Mouse (Mus musculus): ENCODE data around the gene Grasp. TPM values are rescaled to one million over a fixed set of nuclear protein-coding genes. Genes with fewer than 3 reads are reported as not detected.

Grasp gene
- polyA plus RNA-seq, 1 experiment from 2014 or later: 1.1 TPM

DNA sequence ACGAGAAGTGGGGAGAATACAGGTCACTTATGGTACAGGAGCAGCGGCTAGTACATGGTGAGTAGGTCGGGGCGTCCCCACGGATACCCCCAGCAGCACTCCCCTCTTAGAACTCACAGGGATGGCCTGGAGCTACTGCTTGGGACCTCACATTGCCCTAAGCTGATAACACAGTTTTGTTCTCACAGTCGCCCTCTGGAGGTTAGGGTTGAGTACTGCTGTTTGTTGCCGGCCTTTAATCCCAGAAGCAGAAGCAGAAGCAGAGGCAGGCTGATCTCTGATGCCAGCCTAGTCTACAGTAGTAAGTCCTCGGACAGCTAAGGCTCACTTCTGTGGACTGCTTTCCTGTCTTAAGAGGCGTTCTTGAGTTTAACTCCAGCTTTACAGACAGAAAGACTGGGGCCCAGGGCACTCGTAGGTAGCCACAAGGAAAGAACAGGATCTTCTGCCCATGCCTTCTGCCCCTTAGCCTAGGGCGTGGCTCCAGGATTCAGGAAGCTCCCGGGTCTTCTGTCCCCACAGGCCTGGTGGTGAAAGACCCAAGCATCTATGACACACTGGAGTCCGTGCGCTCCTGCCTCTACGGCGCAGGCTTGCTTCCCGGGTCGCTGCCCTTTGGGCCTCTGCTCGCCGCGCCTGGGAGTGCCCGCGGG, 7.1 kb downstream of the Grasp start:
- no peak for ATAC-seq
- Histone ChIP-seq H3K9ac (ENCODE audit: low read depth, low read length) (peak overlapping the region; percentile 54), H3K27me3 (replicated peaks; ENCODE audit: control insufficient read depth, insufficient read depth, low read length) (no peaks in the 10 kb centered on the region), H3K27ac (ENCODE audit: low read depth, low read length) (no peak overlapping the region), H3K4me3 (ENCODE audit: low read length) (peak overlapping the region; percentile 31), H3K4me1 (ENCODE audit: control insufficient read depth, insufficient read depth, low read depth, low read length) (no peaks in the 10 kb centered on the region; the same call in 1 of the 2 replicates), H3K9me3 (ENCODE audit: control insufficient read depth, low read length) (no peaks in the 10 kb centered on the region), H3K36me3 (ENCODE audit: control insufficient read depth, insufficient read depth, low read length) (0 out of 2 replicates have a peak, but pooled peaks cover 2% of the 10 kb centered on the region), H3K4me2 (ENCODE audit: low read length) (peak overlapping the region; percentile 56)
- WGBS: 79% methylated on average over 23 of the region's 23 CpGs

DNA sequence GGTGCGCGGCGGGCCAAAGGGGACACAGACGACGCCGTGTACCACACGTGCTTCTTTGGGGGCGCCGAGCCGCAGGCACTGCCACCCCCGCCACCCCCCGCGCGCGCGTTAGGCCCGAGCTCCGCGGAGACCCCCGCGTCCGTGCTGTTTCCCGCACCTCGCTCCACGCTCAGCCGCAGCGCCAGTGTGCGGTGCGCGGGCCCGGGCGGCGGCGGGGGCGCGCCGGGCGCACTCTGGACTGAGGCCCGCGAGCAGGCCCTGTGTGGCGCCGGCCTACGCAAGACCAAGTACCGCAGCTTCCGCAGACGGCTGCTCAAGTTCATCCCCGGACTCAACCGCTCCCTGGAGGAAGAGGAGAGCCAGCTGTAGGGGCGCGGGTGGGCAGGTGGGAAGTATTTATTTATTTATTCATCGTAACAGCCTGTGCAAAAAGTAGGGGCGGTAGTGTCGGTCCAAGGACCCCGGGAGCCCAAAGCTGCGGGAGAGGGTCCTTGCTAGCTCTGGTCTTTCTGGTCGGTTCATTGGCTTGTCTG, 7.7 kb downstream of the Grasp start:
- Histone ChIP-seq H3K27ac (ENCODE audit: low read depth, low read length) (no peak overlapping the region), H3K36me3 (ENCODE audit: control insufficient read depth, insufficient read depth, low read length) (0 out of 2 replicates have a peak, but pooled peaks cover 2% of the 10 kb centered on the region), H3K4me2 (ENCODE audit: low read length) (peak overlapping the region; percentile 56), H3K27me3 (replicated peaks; ENCODE audit: control insufficient read depth, insufficient read depth, low read length) (no peaks in the 10 kb centered on the region), H3K9me3 (ENCODE audit: control insufficient read depth, low read length) (no peaks in the 10 kb centered on the region), H3K4me1 (ENCODE audit: control insufficient read depth, insufficient read depth, low read depth, low read length) (no peaks in the 10 kb centered on the region; the same call in 1 of the 2 replicates), H3K9ac (ENCODE audit: low read depth, low read length) (peak overlapping the region; percentile 54), H3K4me3 (ENCODE audit: low read length) (peak overlapping the region; percentile 31)
- 51% methylated on average over 56 of the region's 56 CpGs for WGBS
- ATAC-seq: no peak

DNA sequence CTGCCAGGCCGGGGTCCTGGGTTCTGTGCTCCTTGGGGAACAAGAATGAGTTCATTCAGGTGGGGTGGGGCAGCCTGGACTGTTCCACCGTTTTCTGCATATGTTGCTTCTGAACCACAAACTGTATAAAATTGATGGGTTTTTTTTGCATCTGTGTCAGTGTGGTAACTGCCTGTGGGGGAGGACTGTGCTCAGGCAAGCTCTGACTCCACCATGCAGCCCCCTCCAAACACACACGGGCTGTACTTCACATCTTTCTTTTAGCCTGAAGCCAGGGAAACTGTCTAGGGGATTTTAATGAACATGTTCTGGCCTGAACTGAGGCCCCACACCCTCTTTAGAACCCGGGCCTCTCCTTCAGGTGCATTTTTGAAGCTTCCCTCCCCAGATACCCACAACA, 8.6 kb downstream of the Grasp start:
- Histone ChIP-seq H3K9ac (ENCODE audit: low read depth, low read length) (no peak overlapping the region), H3K9me3 (ENCODE audit: control insufficient read depth, low read length) (no peaks in the 10 kb centered on the region), H3K4me2 (ENCODE audit: low read length) (no peak overlapping the region), H3K4me1 (ENCODE audit: control insufficient read depth, insufficient read depth, low read depth, low read length) (no peaks in the 10 kb centered on the region; the same call in 1 of the 2 replicates), H3K27ac (ENCODE audit: low read depth, low read length) (no peak overlapping the region), H3K27me3 (replicated peaks; ENCODE audit: control insufficient read depth, insufficient read depth, low read length) (no peaks in the 10 kb centered on the region), H3K4me3 (ENCODE audit: low read length) (no peak overlapping the region), H3K36me3 (ENCODE audit: control insufficient read depth, insufficient read depth, low read length) (0 out of 2 replicates have a peak, but pooled peaks cover 2% of the 10 kb centered on the region)
- 74% methylated on average over 4 of the region's 4 CpGs for WGBS
- ATAC-seq: no peak

DNA sequence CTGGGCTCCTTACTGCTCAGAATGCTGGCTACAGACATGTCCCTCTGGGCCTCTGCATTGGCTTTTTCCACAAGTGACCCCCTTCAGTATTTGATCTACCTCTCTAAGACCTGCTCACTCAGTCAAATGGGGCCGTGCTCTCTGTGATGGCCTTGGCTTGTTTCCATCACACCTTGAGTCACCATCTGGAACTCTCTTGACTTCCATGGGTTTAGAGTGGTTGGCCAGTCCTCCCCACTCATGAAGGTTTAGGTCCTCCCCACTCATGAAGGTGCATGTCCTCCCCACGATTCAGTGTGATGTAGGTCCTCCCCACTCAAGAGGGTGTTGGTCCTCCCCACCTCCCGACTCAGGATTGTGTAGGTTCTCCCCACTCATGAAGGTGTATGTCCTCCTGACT, 9.2 kb downstream of the Grasp start:
- Histone ChIP-seq H3K4me1 (ENCODE audit: control insufficient read depth, insufficient read depth, low read depth, low read length) (no peaks in the 10 kb centered on the region; the same call in 1 of the 2 replicates), H3K4me3 (ENCODE audit: low read length) (no peak overlapping the region), H3K27ac (ENCODE audit: low read depth, low read length) (no peak overlapping the region), H3K4me2 (ENCODE audit: low read length) (no peak overlapping the region), H3K36me3 (ENCODE audit: control insufficient read depth, insufficient read depth, low read length) (0 out of 2 replicates have a peak, but pooled peaks cover 2% of the 10 kb centered on the region), H3K9me3 (ENCODE audit: control insufficient read depth, low read length) (no peaks in the 10 kb centered on the region), H3K9ac (ENCODE audit: low read depth, low read length) (no peak overlapping the region), H3K27me3 (replicated peaks; ENCODE audit: control insufficient read depth, insufficient read depth, low read length) (no peaks in the 10 kb centered on the region)
- ATAC-seq: no peak
- 86% methylated on average over 3 of the region's 3 CpGs for WGBS

DNA sequence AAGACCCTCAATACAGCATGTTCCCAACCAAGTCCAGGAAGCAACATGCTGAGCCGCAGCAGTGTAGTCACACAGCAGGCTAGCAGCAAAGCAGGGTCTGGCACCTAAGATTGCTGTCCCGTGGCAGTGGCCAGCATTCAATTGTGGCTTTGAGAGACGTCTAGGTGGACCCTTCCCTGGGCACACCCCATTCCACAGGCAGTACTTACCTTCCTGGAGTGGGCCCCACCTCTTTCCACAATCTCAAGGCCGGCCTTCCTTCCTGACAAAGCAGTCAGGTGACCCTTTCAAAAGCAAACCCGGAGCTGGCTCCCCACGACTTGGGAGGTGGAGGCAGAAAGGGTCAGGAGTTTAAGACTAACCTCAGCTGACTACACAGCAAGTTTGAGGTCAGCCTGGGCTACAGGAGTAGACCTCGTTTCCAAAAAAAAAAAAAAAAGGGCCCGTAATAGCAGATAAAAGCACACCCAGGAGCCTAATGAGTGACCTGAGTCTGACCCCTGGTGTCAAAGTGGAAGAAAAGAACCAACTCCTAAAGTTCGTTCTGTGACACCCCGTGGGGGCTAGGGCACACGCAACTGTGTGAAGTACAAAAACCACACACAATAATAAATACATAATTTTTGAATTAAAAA, 9.8 kb downstream of the Grasp start:
- 23% methylated on average over 11 of the region's 11 CpGs for WGBS
- ATAC-seq: no peak
- Histone ChIP-seq H3K27ac (ENCODE audit: low read depth, low read length) (no peak overlapping the region), H3K27me3 (replicated peaks; ENCODE audit: control insufficient read depth, insufficient read depth, low read length) (no peaks in the 10 kb centered on the region), H3K9ac (ENCODE audit: low read depth, low read length) (no peak overlapping the region), H3K36me3 (ENCODE audit: control insufficient read depth, insufficient read depth, low read length) (0 out of 2 replicates have a peak, but pooled peaks cover 2% of the 10 kb centered on the region), H3K4me2 (ENCODE audit: low read length) (no peak overlapping the region), H3K4me1 (ENCODE audit: control insufficient read depth, insufficient read depth, low read depth, low read length) (peaks cover 2% of the 10 kb centered on the region; the same call in 1 of the 2 replicates), H3K4me3 (ENCODE audit: low read length) (no peak overlapping the region), H3K9me3 (ENCODE audit: control insufficient read depth, low read length) (no peaks in the 10 kb centered on the region)

DNA sequence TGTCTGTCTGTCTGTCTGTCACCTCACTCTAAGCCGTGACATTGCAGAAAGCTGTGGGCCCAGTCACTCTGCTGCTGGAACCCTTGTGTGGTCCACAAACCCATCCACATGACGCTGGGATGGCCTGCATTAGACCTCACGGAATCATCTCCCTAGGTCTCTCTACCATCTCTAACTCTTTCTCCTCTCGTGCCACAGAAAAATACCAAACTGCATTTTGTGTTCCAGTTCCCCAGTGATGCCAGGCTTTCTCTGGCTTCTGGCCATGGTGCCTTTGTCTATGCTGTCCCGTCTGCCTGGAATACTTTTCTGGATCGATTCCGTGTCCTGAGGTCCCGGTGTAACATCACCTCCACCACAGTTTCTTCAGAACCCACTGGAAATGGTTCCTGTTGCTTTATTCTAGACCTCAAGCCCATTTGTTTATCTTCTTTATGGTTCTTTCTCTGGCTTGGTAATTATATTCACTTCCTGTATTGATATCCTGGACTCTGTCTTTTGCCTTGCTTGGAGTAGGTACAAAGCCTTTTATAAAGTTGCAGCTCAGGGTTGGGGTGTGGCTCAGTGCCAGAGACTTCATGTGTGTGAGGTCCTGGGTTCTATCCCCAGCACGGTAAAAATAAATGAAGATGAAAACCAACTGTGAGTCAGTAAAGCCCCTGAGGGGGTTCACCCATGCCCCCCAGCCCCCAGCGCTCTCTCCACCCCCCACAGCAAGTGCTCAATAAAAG, 10.8 kb downstream of the Grasp start:
- no peaks in the 10 kb centered on the region for H3K27me3 ChIP-seq (replicated peaks; ENCODE audit: control insufficient read depth, insufficient read depth, low read length)
- ATAC-seq: no peak
- H3K4me1 ChIP-seq (ENCODE audit: control insufficient read depth, insufficient read depth, low read depth, low read length): peaks cover 7% of the 10 kb centered on the region; the same call in 1 of the 2 replicates
- H3K4me3 ChIP-seq (ENCODE audit: low read length): no peak overlapping the region
- H3K9ac ChIP-seq (ENCODE audit: low read depth, low read length): no peak overlapping the region
- H3K36me3 ChIP-seq (ENCODE audit: control insufficient read depth, insufficient read depth, low read length): 0 out of 2 replicates have a peak, but pooled peaks cover 2% of the 10 kb centered on the region
- H3K4me2 ChIP-seq (ENCODE audit: low read length): no peak overlapping the region
- no peak overlapping the region for H3K27ac ChIP-seq (ENCODE audit: low read depth, low read length)
- no peaks in the 10 kb centered on the region for H3K9me3 ChIP-seq (ENCODE audit: control insufficient read depth, low read length)
- WGBS: 54% methylated on average over 10 of the region's 10 CpGs

DNA sequence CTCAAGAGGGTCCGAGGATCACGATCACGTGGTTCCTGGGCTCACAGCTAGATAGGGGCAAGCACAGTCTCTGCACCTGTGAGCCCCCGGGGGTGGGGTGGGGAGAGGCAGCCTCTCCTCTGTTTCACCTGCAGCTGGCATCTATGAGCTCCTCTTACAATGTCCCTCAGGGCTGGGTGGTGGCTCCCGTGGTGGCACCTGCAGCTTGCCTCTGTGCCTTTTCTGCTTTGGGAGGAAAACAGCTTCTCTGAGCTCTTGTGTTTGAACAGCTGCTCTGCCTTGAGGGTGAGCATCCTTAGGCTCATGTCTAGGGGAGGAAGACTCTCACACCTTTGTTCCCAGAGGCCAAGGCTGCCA, 11.3 kb downstream of the Grasp start:
- Histone ChIP-seq H3K27ac (ENCODE audit: low read depth, low read length) (no peak overlapping the region), H3K36me3 (ENCODE audit: control insufficient read depth, insufficient read depth, low read length) (0 out of 2 replicates have a peak, but pooled peaks cover 2% of the 10 kb centered on the region), H3K27me3 (replicated peaks; ENCODE audit: control insufficient read depth, insufficient read depth, low read length) (no peaks in the 10 kb centered on the region), H3K9ac (ENCODE audit: low read depth, low read length) (no peak overlapping the region), H3K4me2 (ENCODE audit: low read length) (no peak overlapping the region), H3K4me1 (ENCODE audit: control insufficient read depth, insufficient read depth, low read depth, low read length) (peaks cover 7% of the 10 kb centered on the region; the same call in 1 of the 2 replicates), H3K4me3 (ENCODE audit: low read length) (no peak overlapping the region), H3K9me3 (ENCODE audit: control insufficient read depth, low read length) (no peaks in the 10 kb centered on the region)
- ATAC-seq: no peak
- 32% methylated on average over 5 of the region's 5 CpGs for WGBS

DNA sequence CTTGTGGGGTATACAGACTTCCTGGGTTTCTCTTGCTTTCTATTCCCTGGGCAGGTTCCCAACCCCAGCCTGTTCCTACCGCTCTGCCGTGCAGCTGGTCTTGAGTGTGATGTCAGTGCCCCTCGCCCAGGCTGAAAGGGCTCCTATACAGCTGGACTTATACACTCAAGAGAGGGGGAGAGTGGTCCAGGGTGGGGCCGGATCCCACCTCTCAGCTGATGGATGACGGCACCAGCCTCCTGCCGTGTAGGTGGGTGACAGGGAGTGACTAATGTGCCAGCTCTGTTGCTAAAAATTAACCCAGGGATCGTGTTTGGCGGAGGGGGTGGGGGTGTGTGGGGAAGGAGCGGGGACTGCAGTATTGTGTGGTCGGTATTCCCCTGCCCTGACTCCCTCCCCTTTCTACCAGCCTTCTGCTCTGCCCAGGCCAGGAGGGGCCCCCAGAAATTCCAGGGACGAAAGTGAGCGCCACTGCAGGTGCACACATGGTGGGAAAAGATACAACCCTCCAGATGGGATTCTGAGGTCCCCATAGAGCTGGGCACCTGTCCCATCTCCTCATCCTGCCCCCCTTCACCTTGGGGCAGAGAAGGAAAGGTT, 11.8 kb downstream of the Grasp start:
- Histone ChIP-seq H3K4me1 (ENCODE audit: control insufficient read depth, insufficient read depth, low read depth, low read length) (peaks cover 9% of the 10 kb centered on the region), H3K36me3 (ENCODE audit: control insufficient read depth, insufficient read depth, low read length) (0 out of 2 replicates have a peak, but pooled peaks cover under 1% of the 10 kb centered on the region), H3K9me3 (ENCODE audit: control insufficient read depth, low read length) (no peaks in the 10 kb centered on the region), H3K4me2 (ENCODE audit: low read length) (no peak overlapping the region), H3K27ac (ENCODE audit: low read depth, low read length) (no peak overlapping the region), H3K4me3 (ENCODE audit: low read length) (no peak overlapping the region), H3K27me3 (replicated peaks; ENCODE audit: control insufficient read depth, insufficient read depth, low read length) (no peaks in the 10 kb centered on the region), H3K9ac (ENCODE audit: low read depth, low read length) (0 out of 2 replicates have a peak overlapping the region, but pooled peaks have one; percentile 27)
- 25% methylated on average over 12 of the region's 12 CpGs for WGBS
- no peak for ATAC-seq

Measured in hindbrain, embryonic 16.5 days (tissue).